Mouse (Mus musculus): ENCODE data around the gene Smyd3.
A peak's percentile ranks its signal among the peaks of the same experiment; 100 is the strongest.
"Not testable (repeated sequence)": the region's sequence is repeated elsewhere in the genome, so short reads cannot be mapped to it uniquely, and the experiment has no call there.

Smyd3 gene

DNA sequence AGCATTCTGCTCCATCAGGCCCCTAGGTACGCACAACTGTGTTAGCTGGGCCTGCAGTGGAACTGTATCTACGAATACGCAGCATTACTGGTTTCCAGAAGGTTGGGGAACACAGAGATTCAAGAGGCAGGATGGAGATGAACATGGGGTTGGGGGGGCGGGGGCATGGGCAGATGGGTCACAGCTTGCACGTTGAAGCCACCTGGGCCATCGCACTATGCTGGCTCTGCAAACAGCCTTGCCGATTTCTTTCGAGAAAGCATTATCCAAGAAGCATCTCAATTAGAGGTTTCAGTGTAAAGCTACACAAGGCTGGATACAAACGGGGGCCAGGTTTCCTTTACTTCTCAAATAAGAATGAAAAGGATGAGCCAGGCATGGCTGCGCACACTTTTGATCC is 348.7 kb downstream of the Smyd3 start:
- DNase-seq (ENCODE audit: low read depth): no peak

- DNase-seq (ENCODE audit: low read depth): not testable (repeated sequence)
These were observed 353.6 kb downstream of the Smyd3 start for GRCm38 (mm10) chr1:179164219-179164618.

DNA sequence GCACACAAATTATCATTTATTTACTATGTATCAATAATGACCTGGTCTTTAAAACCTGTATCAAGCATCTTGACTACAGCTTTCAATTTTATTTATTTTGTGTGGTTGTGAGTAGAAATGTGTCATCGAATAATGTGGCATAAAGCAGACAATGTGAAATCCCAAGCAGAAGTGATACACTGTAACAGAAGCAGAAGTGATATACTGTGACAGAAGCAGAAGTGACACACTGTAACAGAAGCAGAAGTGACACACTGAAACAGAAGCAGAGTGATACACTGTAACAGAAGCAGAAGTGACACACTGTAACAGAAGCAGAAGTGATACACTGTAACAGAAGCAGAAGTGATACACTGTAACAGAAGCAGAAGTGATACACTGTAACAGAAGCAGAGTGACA is 355.1 kb downstream of the Smyd3 start:
- peak; percentile 70 for DNase-seq (ENCODE audit: low read depth)

DNA sequence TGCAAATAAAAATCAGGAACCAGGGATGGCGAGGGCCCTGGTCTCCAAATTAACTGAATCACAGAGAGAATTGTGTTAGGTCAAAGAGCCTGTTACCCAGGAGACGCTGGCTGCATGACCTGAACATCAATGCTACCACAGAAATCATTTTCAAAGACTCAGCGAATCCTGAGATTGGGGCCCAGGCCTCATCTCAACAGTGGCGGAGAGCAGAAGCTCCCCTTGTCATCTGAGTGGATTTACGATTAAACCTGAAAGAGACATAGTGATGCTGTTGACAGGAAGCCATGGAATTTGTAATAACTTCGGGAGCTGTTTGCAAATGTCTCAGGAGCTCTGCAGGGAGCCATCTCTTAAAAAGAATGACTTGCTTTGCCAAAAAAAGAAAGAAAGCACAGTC is 355.9 kb downstream of the Smyd3 start:
- DNase-seq (ENCODE audit: low read depth): no peak

GRCm38 (mm10) chr1:179160697-179161096 is 357.1 kb downstream of the Smyd3 start:
- no peak for DNase-seq (ENCODE audit: low read depth)

GRCm38 (mm10) chr1:179152376-179152775 is 365.5 kb downstream of the Smyd3 start:
- DNase-seq (ENCODE audit: low read depth): no peak

GRCm38 (mm10) chr1:179151275-179151674 is 366.6 kb downstream of the Smyd3 start:
- no peak for DNase-seq (ENCODE audit: low read depth)

DNA sequence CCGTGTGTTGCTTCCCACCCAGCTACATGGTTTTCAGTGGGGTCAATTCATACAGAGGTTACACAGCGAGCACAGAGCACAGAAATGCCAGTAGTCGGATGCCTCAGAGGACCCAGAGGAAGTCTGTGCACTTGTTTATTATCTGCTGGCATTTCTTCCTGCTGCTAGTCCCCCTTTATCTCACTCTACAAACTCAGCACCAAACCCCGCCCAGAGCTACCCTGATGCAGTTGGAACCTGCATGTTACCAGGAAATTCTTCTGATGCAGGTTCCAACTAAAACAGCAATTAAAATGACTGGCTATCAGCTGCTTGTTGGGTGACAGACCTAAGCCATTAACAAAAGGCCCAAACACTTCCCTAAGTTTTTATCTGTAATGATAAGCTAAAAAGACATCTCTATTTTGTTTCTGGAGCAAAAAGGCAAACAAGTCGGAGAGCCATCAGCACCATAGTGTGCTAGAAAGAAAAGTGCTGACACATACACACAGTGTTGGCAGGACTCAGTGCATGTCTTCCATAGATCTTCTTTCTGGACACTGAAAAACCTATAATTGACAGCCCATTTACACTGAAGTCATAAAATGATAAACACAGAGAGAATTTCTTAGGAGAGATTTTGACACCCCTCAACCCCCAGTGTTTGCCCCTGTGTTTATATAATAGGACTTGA is 368.2 kb downstream of the Smyd3 start:
- DNase-seq (ENCODE audit: low read depth): no peak

GRCm38 (mm10) chr1:179146730-179147167 is 371.1 kb downstream of the Smyd3 start:
- no peak for DNase-seq (ENCODE audit: low read depth)

GRCm38 (mm10) chr1:179143154-179143832 is 374.5 kb downstream of the Smyd3 start:
- no peak for DNase-seq (ENCODE audit: low read depth)

DNA sequence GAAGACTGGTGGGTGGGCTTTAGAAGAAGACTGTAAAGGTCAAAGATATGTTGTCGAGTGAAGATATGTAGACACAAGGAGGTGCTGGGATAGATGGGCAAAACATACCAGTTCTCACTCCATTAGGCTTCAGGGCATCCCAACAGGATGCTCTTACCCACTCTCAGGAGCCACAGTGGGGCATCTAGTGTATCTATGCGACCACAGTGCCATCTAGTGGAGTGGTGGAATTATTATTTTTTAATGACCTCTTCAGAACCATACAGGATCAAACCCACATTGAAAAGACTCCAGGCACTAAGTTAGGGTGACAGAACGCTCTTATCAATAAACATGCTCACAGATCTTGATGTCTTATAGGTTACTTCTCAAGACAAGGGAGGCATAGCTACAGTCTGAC is 375.7 kb downstream of the Smyd3 start:
- DNase-seq (ENCODE audit: low read depth): peak; percentile 67

- no peak for DNase-seq (ENCODE audit: low read depth)
These were observed 376.7 kb downstream of the Smyd3 start for GRCm38 (mm10) chr1:179141071-179141650.

- no peak for DNase-seq (ENCODE audit: low read depth)
These were observed 380.7 kb downstream of the Smyd3 start for GRCm38 (mm10) chr1:179137145-179137477.

GRCm38 (mm10) chr1:179136461-179137144 is 381.2 kb downstream of the Smyd3 start:
- no peak for DNase-seq (ENCODE audit: low read depth)

DNA sequence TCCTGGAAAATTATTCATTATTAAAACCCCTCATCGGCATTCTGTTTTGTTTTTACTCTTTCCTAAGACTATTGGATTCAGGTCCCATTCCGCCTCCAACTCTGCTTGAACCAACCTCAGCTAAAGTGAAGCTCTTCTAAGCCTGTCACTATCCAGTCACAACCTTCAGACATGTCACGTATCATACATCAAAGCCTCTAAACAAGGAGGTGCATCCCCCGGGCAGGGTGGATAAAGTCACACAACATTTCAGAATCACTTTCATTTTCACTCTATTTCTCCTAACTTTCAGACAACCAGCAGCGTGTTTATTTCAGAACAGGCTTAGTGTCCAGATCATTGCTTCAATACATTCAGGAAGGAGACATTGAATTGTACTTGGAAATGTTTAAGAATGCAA is 387.8 kb downstream of the Smyd3 start:
- DNase-seq (ENCODE audit: low read depth): no peak

GRCm38 (mm10) chr1:179126287-179126686 is 391.6 kb downstream of the Smyd3 start:
- DNase-seq (ENCODE audit: low read depth): no peak

DNA sequence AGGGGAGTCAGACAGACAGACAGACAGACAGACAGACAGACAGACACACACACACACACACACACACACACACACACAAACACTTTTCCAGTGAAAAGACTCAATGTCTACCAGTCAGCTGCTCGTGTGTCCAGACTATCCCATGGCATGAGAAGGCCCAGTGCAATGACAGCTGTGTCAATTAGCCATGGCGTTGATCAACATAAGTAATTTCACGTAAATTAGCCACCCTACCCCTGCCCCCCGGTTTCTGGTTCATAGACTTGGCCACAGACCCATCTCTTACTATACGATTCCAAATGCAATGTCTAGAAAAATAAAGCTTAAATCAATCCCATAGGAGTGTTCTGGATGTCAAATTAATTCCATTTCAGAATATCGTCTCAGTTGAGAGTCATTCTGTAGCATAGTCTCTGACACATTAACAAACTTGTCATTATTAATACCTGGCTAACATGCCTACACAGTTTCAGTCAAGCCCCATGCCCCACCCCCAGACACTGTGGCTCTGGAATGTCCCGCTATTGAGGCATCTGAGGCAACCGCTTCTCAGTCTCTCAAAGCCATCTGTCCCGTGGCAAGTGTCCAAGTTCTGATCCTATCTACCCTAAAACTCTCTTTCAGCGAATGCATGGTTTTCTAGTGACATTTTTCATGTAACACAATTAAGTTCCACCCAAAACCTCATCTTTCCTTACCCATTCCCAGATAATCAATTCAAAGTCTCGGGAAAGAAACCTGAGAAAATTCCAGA is 395.2 kb downstream of the Smyd3 start:
- no peak for DNase-seq (ENCODE audit: low read depth)

GRCm38 (mm10) chr1:179120217-179120966 is 397.4 kb downstream of the Smyd3 start:
- no peak for DNase-seq (ENCODE audit: low read depth)

GRCm38 (mm10) chr1:179118673-179119072 is 399.2 kb downstream of the Smyd3 start:
- DNase-seq (ENCODE audit: low read depth): no peak

- DNase-seq (ENCODE audit: low read depth): no peak
These were observed 400.8 kb downstream of the Smyd3 start for GRCm38 (mm10) chr1:179116729-179117663.
